Mouse (Mus musculus): Measurements from ENCODE around the gene Neurog3.

The Neurog3 gene

GRCm38 (mm10) chr10:62132691-62133281 lies at the start of gene Neurog3:
Gene Neurog3, plus strand, starts transcription at chr10:62133090.
- DNase-seq (ENCODE audit: low spot score), result no peak

- DNase-seq (ENCODE audit: low spot score), result no peak
Measured at GRCm38 (mm10) chr10:62086044-62086443, 46.8 kb upstream of the Neurog3 start.

GRCm38 (mm10) chr10:62086826-62087225 lies 46.1 kb upstream of the Neurog3 start:
- no peak for DNase-seq (ENCODE audit: low spot score)

- no peak for DNase-seq (ENCODE audit: low spot score)
Measured at GRCm38 (mm10) chr10:62088411-62088810, 44.5 kb upstream of the Neurog3 start.

GRCm38 (mm10) chr10:62089071-62089470 lies 43.8 kb upstream of the Neurog3 start:
- DNase-seq (ENCODE audit: low spot score), result no peak

DNA sequence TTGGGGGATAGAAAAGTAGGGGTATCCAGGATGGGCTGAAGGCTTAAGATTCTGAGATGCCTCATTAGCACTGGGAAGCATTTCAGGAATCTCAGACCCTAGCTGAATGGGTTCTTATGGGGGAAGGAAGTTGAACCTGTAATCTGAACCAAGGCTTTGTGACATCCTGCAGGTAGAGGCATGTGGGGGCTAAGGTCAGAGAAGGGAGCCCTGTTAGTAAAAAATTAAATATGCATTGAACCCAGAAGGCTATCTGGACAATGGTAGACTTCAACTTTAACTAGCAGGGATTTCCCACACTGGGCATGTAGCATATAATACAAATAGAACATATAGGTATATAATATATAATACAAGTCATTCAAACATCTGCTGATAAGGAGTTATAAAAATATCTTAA lies 43.4 kb upstream of the Neurog3 start:
- no peak for DNase-seq (ENCODE audit: low spot score)

DNA sequence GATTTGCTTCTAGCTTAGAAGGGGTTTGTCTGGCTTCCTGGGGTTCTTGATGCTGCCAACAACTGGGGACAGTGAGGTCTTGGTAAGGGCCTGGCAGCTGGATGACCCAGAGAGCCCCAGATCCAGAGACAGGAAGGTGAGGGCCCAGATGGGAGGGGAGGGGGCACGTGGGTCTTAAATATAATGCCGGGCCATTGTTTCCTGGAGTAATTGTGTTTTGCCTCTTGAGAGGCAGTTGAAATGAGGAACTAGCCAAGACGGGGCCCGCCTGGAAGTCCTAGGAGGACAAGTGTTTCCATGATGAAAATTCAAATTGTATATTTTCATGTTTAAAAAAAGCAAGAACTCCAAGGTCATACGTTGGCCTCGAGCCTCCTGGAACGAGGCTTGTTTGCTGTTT lies 39.0 kb upstream of the Neurog3 start:
- DNase-seq (ENCODE audit: low spot score), result no peak

DNA sequence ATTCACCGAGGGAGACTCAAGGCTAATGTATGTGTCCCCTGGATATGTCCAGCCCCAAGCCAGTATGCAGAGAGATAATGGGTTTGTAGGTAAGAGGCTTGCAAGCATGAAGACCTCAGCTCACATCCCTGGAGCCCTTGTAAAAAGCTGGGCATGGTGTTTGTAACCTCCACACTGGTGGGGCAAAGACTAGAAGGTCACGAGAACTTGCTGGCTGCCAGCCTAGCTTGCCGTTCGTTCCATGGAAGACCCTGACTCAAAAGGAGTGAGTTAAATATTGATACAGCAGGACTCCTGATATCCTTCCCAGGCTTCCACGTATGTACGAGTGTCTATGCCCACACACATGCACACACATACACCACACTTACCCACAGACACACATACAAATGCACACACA lies 38.5 kb upstream of the Neurog3 start:
- no peak for DNase-seq (ENCODE audit: low spot score)

- DNase-seq (ENCODE audit: low spot score), result no peak
Measured at GRCm38 (mm10) chr10:62099749-62100403, 33.0 kb upstream of the Neurog3 start.

DNA sequence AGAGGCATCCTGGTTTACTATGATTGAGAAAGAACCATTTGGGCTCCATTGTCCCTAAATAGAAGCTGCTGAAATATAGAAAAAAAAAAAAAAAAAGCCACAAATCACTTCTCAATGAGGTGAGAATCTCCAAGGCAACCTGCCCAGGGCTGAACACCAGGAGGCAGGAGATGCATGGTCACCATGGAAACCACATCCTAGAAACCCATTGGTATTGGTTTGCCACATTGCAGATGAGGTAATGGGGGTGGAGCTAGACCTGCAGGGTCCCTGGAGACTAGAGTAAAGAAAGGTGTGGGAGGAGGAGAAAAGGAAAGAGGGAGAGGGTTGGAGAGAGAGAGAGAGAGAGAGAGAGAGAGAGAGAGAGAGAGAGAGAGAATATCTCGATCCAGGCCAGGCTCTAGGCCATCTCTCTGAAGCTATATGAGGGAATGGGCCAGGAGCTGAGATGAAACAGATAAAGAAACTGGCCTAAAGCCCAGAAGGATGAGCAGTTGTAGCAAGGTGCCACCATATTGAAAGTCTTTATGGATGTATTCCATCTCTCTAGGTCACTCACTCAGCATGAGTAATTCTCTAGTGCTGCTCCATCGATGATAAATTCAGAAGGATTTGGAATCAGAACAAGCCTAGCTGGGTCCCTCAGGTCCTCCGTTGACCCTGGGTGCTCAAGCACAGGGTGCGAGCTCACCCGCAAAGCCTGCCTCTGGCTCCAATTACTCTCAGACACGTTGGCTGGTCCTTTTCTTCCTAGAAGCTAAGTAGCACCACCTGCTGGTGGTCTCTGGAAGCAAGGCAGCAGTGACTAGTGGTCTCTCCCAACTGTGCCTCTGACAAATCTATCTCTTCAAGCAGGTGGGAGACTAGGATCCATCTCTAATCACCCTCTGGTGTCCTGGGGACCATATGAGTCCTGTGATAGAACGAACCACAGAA lies 31.1 kb upstream of the Neurog3 start:
- DNase-seq (ENCODE audit: low spot score), result peak; percentile 82

- peak; percentile 55 for DNase-seq (ENCODE audit: low spot score)
Measured at GRCm38 (mm10) chr10:62104835-62105576, 27.9 kb upstream of the Neurog3 start.

DNA sequence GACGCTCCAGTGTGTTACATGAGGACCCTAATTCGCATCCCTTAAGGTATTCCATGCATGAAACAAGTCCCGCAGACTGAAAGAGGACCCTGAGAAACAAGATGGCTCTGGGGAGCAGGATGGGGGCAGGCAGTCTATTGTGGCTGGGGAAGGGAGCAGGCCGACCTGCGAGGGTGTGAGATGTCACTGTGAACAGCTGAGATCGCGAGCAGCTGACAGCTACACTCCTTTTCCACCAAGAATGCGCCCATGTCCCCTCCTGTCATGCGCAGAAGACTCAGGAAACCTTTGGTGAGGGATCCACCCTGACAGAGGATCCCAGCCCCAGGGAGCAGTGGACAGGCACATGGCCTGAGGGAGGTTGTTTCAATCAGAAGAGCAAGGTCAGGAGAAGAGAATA lies 25.8 kb upstream of the Neurog3 start:
- no peak for DNase-seq (ENCODE audit: low spot score)

DNA sequence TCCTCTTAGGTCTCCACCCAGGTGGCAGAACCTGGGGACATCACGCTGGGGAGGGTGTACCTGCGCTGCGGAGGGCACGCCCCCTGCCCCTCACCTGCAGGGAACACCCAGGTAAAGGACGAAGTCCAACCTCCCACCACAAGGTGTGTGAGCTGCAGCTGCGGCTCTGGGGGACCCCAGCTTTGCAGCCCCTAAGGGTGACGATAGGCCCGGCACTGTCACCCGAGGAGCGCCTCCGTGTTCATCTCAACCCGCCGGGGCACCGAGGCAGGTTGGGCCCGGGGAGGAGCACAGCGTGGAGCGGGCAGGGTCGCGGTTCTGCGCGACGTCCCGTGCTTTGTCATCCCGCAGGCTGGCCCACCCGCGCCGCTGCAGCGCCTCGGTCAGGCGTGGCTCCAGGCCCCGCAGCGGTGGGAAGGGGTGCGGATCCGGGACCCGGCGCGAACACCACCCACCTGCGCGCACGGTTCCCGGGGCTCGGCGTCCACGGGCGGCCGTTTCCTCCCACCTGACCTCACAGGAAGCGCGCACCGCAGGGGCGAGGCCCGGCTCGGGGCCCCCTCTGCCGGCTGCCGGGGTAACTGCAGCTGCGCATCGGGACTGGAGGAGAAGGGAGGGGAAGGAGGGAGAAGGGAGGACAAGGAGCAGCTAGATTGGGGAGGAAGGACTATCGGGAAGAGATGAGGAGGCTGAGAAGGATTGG lies 22.2 kb upstream of the Neurog3 start:
- DNase-seq (ENCODE audit: low spot score), result peak; percentile 72

- DNase-seq (ENCODE audit: low spot score), result no peak
Measured at GRCm38 (mm10) chr10:62111207-62111576, 21.7 kb upstream of the Neurog3 start.

- DNase-seq (ENCODE audit: low spot score), result no peak
Measured at GRCm38 (mm10) chr10:62113865-62114647, 18.8 kb upstream of the Neurog3 start.

- no peak for DNase-seq (ENCODE audit: low spot score)
Measured at GRCm38 (mm10) chr10:62127137-62127536, 5.8 kb upstream of the Neurog3 start.

DNA sequence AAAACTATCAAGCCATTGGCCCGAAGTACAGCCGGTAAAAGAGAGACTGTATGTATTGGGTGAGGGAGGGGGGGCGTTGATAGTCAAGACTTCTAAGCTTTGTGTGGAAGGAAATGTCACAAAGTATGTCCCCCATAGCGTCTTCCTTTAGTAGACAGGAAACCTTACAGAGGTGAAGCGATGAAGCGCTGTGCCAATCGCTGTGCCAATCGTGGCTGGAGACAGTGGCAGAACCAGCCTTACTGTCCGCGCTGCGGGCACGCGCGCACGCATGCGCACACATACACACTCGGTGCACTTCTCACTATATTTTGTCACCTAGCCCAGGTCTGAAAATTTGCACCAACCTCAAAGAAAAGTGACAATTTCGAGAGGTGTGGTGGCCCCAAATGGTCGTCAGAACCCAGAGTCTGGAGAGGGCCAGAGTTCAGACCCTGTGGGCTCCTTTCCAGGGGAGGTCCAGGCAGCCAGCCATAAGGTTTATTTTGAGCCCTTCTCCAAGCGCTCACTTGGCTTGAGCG lies 5.1 kb upstream of the Neurog3 start:
- no peak for DNase-seq (ENCODE audit: low spot score)

- no peak for DNase-seq (ENCODE audit: low spot score)
Measured at GRCm38 (mm10) chr10:62128316-62128951, 4.5 kb upstream of the Neurog3 start.

- no peak for DNase-seq (ENCODE audit: low spot score)
Measured at GRCm38 (mm10) chr10:62135696-62136470, 3.0 kb downstream of the Neurog3 start.
